Mouse (Mus musculus) neural tube, embryonic 12.5 days (tissue): Measurements from ENCODE around the gene Qsox1. TPM values are rescaled to one million over a fixed set of nuclear protein-coding genes. Genes with fewer than 3 reads are reported as not detected.

Experiments
- ATAC-seq: fragments of 200-750 bp; cut with Nextera tagmentation; 2 replicates; pipeline ENCODE4 v1.8.0; 2017; ENCODE audit warnings: low read depth, mild to moderate bottlenecking, moderate TSS enrichment, moderate library complexity; ENCODE audit not compliant: low FRiP score
- H3K27ac ChIP-seq: fragments of 300-500 bp; sonication (generic); 2 replicates; pipeline ENCODE4 v1.5.1; 2016
- H3K27me3 ChIP-seq: fragments of 300-500 bp; sonication (generic); replicated peaks from 2 replicates; pipeline ENCODE4 v1.6.1; 2016; ENCODE audit warnings: mild to moderate bottlenecking
- H3K36me3 ChIP-seq: fragments of 300-500 bp; sonication (generic); 2 replicates; pipeline ENCODE4 v1.6.1; 2016; ENCODE audit warnings: mild to moderate bottlenecking
- H3K4me1 ChIP-seq: fragments of 300-500 bp; sonication (generic); 2 replicates; pipeline ENCODE4 v1.6.1; 2016
- H3K4me2 ChIP-seq: fragments of 300-500 bp; sonication (generic); replicated peaks from 2 replicates; pipeline ENCODE4 v1.6.1; 2016; ENCODE audit warnings: mild to moderate bottlenecking
- H3K4me3 ChIP-seq: fragments of 300-500 bp; sonication (generic); 2 replicates; pipeline ENCODE4 v1.5.1; 2016
- H3K9ac ChIP-seq: fragments of 300-500 bp; sonication (generic); 2 replicates; pipeline ENCODE4 v1.6.1; 2016; ENCODE audit warnings: mild to moderate bottlenecking
- H3K9me3 ChIP-seq: fragments of 300-500 bp; sonication (generic); 2 replicates; pipeline ENCODE4 v1.6.1; 2016; ENCODE audit warnings: mild to moderate bottlenecking
- WGBS: fragments of 180-500 bp; shearing (Covaris S2); methylation state at CpG from one replicate; pipeline ENCODE4 v1.1.7; 2016; 5-methylcytosine and 5-hydroxymethylcytosine counted together
- polyA plus RNA-seq: library from polyadenylated mRNA; unstranded; fragments of >200 nt; fragmentation: Nextera tagmentation; extraction: Ambion mirVana; gene quantifications from 2 replicates; pipeline ENCODE4 v1.2.1, GENCODE M21; 2016

Gene Qsox1
- polyA plus RNA-seq, 1 experiment from 2014 or later: 23.1 TPM

GRCm38 (mm10) chr1:155737809-155738383, 74.8 kb downstream of the Qsox1 start:
- no peak for ATAC-seq
- H3K27ac ChIP-seq: no peak overlapping the region
- H3K9me3 ChIP-seq: no peaks in the 10 kb centered on the region
- peak overlapping the region; percentile 18; the same call in 1 of the 2 replicates for H3K4me2 ChIP-seq
- H3K9ac ChIP-seq: no peak overlapping the region
- H3K36me3 ChIP-seq: no peaks in the 10 kb centered on the region
- H3K4me3 ChIP-seq: no peak overlapping the region
- WGBS: under 1% methylated on average over 25 of the region's 25 CpGs
- H3K4me1 ChIP-seq: peaks cover 21% of the 10 kb centered on the region
- peaks cover 95% of the 10 kb centered on the region for H3K27me3 ChIP-seq

GRCm38 (mm10) chr1:155737017-155737808, 75.5 kb downstream of the Qsox1 start:
- peaks cover 14% of the 10 kb centered on the region for H3K4me1 ChIP-seq
- H3K27ac ChIP-seq: no peak overlapping the region
- H3K9ac ChIP-seq: no peak overlapping the region
- H3K4me3 ChIP-seq: peak overlapping the region; percentile 18; the same call in 1 of the 2 replicates
- no peaks in the 10 kb centered on the region for H3K36me3 ChIP-seq
- H3K4me2 ChIP-seq: peak overlapping the region; percentile 18; the same call in 1 of the 2 replicates
- no peaks in the 10 kb centered on the region for H3K9me3 ChIP-seq
- 1% methylated on average over 58 of the region's 58 CpGs for WGBS
- no peak for ATAC-seq
- peaks cover 95% of the 10 kb centered on the region for H3K27me3 ChIP-seq

GRCm38 (mm10) chr1:155736096-155736825, 76.4 kb downstream of the Qsox1 start:
- no peak for ATAC-seq
- H3K27ac ChIP-seq: no peak overlapping the region
- H3K9ac ChIP-seq: no peak overlapping the region
- peaks cover 5% of the 10 kb centered on the region for H3K4me1 ChIP-seq
- peaks cover 95% of the 10 kb centered on the region for H3K27me3 ChIP-seq
- 1% methylated on average over 26 of the region's 26 CpGs for WGBS
- H3K4me2 ChIP-seq: 0 out of 2 replicates have a peak overlapping the region, but pooled peaks have one; percentile 12
- H3K36me3 ChIP-seq: no peaks in the 10 kb centered on the region
- no peaks in the 10 kb centered on the region for H3K9me3 ChIP-seq
- H3K4me3 ChIP-seq: no peak overlapping the region

GRCm38 (mm10) chr1:155731156-155731555, 81.5 kb downstream of the Qsox1 start:
- Histone ChIP-seq H3K27ac (no peak overlapping the region), H3K9me3 (no peaks in the 10 kb centered on the region), H3K36me3 (no peaks in the 10 kb centered on the region), H3K4me2 (no peak overlapping the region), H3K4me3 (no peak overlapping the region), H3K27me3 (peaks cover 94% of the 10 kb centered on the region), H3K4me1 (peaks cover 7% of the 10 kb centered on the region; the same call in 1 of the 2 replicates), H3K9ac (no peak overlapping the region)
- WGBS: 3% methylated on average over 2 of the region's 2 CpGs
- no peak for ATAC-seq

GRCm38 (mm10) chr1:155729113-155729795, 83.4 kb downstream of the Qsox1 start:
- Histone ChIP-seq H3K4me1 (peaks cover 7% of the 10 kb centered on the region; the same call in 1 of the 2 replicates), H3K27ac (no peak overlapping the region), H3K9me3 (no peaks in the 10 kb centered on the region), H3K4me3 (no peak overlapping the region), H3K36me3 (no peaks in the 10 kb centered on the region), H3K9ac (no peak overlapping the region), H3K4me2 (peak overlapping the region; percentile 37), H3K27me3 (peaks cover 87% of the 10 kb centered on the region)
- under 1% methylated on average over 23 of the region's 23 CpGs for WGBS
- peak; percentile 43; the same call in 1 of the 2 replicates for ATAC-seq

GRCm38 (mm10) chr1:155727830-155728229, 84.9 kb downstream of the Qsox1 start:
- H3K4me3 ChIP-seq: no peak overlapping the region
- peaks cover 7% of the 10 kb centered on the region; the same call in 1 of the 2 replicates for H3K4me1 ChIP-seq
- no peaks in the 10 kb centered on the region for H3K9me3 ChIP-seq
- no peak overlapping the region for H3K9ac ChIP-seq
- H3K27ac ChIP-seq: no peak overlapping the region
- H3K36me3 ChIP-seq: no peaks in the 10 kb centered on the region
- WGBS: 23% methylated on average over 10 of the region's 10 CpGs
- H3K27me3 ChIP-seq: peaks cover 86% of the 10 kb centered on the region
- no peak for ATAC-seq
- H3K4me2 ChIP-seq: no peak overlapping the region

Other genes with a start within 250 kb of the Qsox1 start
- 12.3 and 22.8 TPM in 2 replicates for gene Lhx4, start 61.2 kb downstream of the Qsox1 start, polyA plus RNA-seq
- 10.2 and 10.5 TPM in 2 replicates for gene Cep350, start 160.4 kb upstream of the Qsox1 start, polyA plus RNA-seq
- gene Tor1aip2, start 222.5 kb upstream of the Qsox1 start, polyA plus RNA-seq: 87.5 and 90.9 TPM in 2 replicates
- gene Tor1aip1, start 223.6 kb upstream of the Qsox1 start, polyA plus RNA-seq: 28.0 and 35.2 TPM in 2 replicates